8 mouse cellular contexts compared by ENCODE assay signal in the genomic region with DNA sequence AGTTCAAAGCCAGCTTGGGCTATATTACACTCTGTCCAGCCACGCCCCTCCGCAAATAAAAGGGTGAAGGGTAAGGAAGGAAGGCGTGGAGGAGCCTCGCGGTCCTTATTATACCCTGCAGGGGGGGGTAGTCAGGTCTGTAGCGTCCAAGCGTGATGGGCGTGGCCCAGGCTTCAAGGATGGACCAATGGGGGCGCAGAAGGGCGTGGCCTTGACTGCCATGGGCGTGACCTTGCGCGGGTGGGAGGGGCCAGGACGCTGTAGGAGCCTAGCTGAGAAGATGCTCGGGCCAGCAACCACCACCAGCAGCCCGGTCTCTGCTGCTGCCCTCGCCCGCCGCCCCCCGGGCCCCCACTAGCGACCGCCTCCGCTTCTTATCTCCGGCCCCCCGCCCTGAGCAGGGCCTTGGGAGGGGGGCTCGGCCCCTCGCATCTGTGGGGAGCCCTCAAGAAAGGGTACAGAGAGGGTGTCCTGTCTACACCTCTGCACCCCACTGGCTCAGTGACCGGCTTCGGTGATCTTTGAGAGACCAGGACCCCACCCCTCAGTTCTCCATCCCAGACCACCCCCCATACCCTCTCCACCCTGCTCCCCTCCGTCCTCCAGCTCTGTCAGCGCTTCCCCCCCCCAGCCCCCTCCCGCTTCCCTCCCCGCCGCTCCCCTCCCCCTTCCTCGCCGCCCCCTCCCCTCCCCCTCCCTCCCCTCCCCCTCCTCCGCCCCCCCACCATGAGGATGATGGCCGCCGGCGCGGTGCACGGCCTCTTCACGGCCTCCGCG. TPM values are rescaled to one million over a fixed set of nuclear protein-coding genes. Genes with fewer than 3 reads are reported as not detected.
DNase-seq lines count a peak whose midpoint lies in the region; ATAC-seq and TF ChIP-seq lines count a peak whose summit lies in the region.

A gene (plus strand): TSS at position 727 of the 777 bp plus-strand sequence.

- peak within 1 kb of the TSS; percentile 95 for H3K4me3 ChIP-seq in hindbrain, embryonic 13.5 days
- H3K4me3 ChIP-seq in lung, postnatal 0 days (ENCODE audit: low read depth, low read length): peak within 1 kb of the TSS; percentile 53

- H3K27ac ChIP-seq in hindbrain, embryonic 13.5 days: peak within 1 kb of the TSS; percentile 98
- H3K27ac ChIP-seq in lung, postnatal 0 days (ENCODE audit: low read length): peak within 1 kb of the TSS; percentile 89

- H3K27me3 ChIP-seq in hindbrain, embryonic 13.5 days: no peaks in the 10 kb centered on the region
- peaks cover 13% of the 10 kb centered on the region for H3K27me3 ChIP-seq in lung, postnatal 0 days (replicated peaks; ENCODE audit: insufficient read depth, low read length)

- no peak for TF ChIP-seq EP300 in lung, postnatal 0 days (IDR thresholded peaks at IDR 0.05)

- H3K9me3 ChIP-seq in hindbrain, embryonic 13.5 days: no peaks in the 10 kb centered on the region
- H3K9me3 ChIP-seq in lung, postnatal 0 days (ENCODE audit: low read length): no peaks in the 10 kb centered on the region

- H3K4me2 ChIP-seq in hindbrain, embryonic 13.5 days: peak within 1 kb of the TSS; percentile 89
- H3K4me2 ChIP-seq in lung, postnatal 0 days (replicated peaks; ENCODE audit: low read depth, low read length): peak within 1 kb of the TSS; percentile 64

- peak; percentile 97 for DNase-seq in R1 (ENCODE audit: low read depth, low spot score)
- peak; percentile 98 for DNase-seq in cerebellum, postnatal 14 days
- DNase-seq in frontal cortex, postnatal 25 days (ENCODE audit: low spot score in 2 of 2): peak; percentile 93 to 95
- peak; percentile 96 to 98 for DNase-seq in layer of hippocampus, postnatal 14 days (ENCODE audit: low spot score in 2 of 2)
- DNase-seq in lung, postnatal 0 days (ENCODE audit: low spot score): peak; percentile 88
- peak; percentile 27 for DNase-seq in ovary, postnatal 10 days (ENCODE audit: low spot score)
- peak; percentile 29 for DNase-seq in thymus, postnatal 0 days (ENCODE audit: low spot score)

- peak within 1 kb of the TSS; percentile 100 for H3K9ac ChIP-seq in hindbrain, embryonic 13.5 days
- peak within 1 kb of the TSS; percentile 62 for H3K9ac ChIP-seq in lung, postnatal 0 days (replicated peaks; ENCODE audit: low read depth)

- no peaks in the 10 kb centered on the region for H3K36me3 ChIP-seq in hindbrain, embryonic 13.5 days
- H3K36me3 ChIP-seq in lung, postnatal 0 days (ENCODE audit: insufficient read depth, low read length): no peaks in the 10 kb centered on the region

- peaks cover 78% of the 10 kb centered on the region for H3K4me1 ChIP-seq in hindbrain, embryonic 13.5 days (replicated peaks)
- peaks cover 3% of the 10 kb centered on the region; the same call in 1 of the 2 replicates for H3K4me1 ChIP-seq in lung, postnatal 0 days (ENCODE audit: insufficient read depth, low read depth, low read length)

- WGBS in hindbrain, embryonic 13.5 days: under 1% methylated on average over 34 of the region's 45 CpGs
- WGBS in lung, postnatal 0 days: 0% methylated on average over 18 of the region's 45 CpGs

- ATAC-seq in hindbrain, embryonic 13.5 days (ENCODE audit: low FRiP score): peak; percentile 77
- peak; percentile 86 for ATAC-seq in lung, postnatal 0 days

- peak; percentile 48 for TF ChIP-seq CTCF in lung, postnatal 0 days (IDR thresholded peaks at IDR 0.05)

RNA-seq across cellular contexts. Expression of the gene that starts here (rescaled TPM):
- polyA plus RNA-seq in hindbrain, embryonic 13.5 days (2015; fragmentation: Nextera tagmentation; extraction: Ambion mirVana): 14.9 and 15.8 TPM in 2 replicates
- total RNA-seq in layer of hippocampus, postnatal 14 days (2021): 100 to 1,000 TPM in 1 of 2 experiments, 10 to 100 TPM in 1; 93.5 to 101 TPM
- polyA plus RNA-seq in lung, postnatal 0 days (2015; fragmentation: Nextera tagmentation; extraction: Ambion mirVana): 1.1 and 1.2 TPM in 2 replicates
- polyA plus RNA-seq in thymus, postnatal 0 days (2015; fragmentation: Nextera tagmentation; extraction: Ambion mirVana): 0.17 and 0.28 TPM in 2 replicates

Comparison
In these comparisons a context has a peak if more than half of its experiments do, and no peak if none do; other contexts are left out.
1. Peak in every context shown above with its lines: DNase-seq, ATAC-seq, H3K4me3 ChIP-seq and H3K27ac ChIP-seq.
2. Peak in DNase-seq in thymus, postnatal 0 days; RNA of the gene not detected or under 1 TPM.
3. DNase-seq: peak in every context shown above with its lines; median percentile 98 in cerebellum, postnatal 14 days; 97 in R1; 97 in layer of hippocampus, postnatal 14 days; 94 in frontal cortex, postnatal 25 days; 88 in lung, postnatal 0 days; 29 in thymus, postnatal 0 days; 27 in ovary, postnatal 10 days.